Mouse (Mus musculus) liver, adult (tissue): ENCODE measurements around the gene Slc22a1.

Source experiments
- GATA4 ChIP-seq: IDR thresholded peaks from 2 replicates; pipeline ENCODE4 v1.6.1; 2014; ENCODE audit warnings: mild to moderate bottlenecking, low read length; ENCODE audit not compliant: insufficient replicate concordance

The Slc22a1 gene

DNA sequence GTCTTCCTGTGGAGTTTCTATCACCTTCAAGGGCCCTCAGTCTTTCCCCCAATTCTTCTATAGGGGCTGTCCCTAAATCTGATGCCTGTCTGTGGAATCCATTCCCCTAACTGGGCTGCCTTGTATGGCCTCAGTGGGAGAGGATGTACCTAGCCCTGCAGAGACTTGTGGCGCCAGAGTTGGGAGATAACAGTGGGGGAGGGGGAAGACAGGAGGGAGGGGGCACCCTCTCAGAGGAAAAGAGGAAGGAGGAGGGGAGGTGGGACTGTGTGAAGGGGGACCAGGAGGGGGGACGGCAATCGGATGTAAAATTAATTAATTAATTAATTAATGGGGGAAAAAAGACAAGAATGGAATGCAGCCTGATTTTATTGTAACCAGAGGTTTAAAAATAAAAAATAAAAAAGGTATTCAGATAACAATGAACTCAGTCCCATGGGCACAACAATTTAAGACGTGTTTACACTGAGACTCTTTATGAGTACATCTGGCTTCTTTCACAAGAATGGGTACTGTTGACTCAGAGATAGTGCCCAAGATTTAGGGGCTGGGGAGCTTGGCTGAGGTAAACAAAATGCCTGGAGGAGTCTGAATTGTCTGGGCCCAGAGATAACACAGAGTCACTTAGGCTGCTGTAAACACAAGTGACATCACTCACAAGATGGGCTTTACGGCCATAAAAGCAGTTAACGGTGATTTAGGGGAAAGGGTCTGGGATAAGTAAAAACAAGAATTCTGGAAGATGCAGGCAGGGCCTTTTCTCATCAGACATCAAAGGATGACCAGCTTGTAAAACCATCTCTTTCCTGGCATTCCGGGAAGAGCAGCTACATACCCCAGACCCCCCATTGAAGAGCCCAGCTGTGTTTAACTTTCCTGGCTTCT, 6.9 kb downstream of the Slc22a1 start:
- TF ChIP-seq GATA4, result no peak

GRCm38 (mm10) chr17:12664156-12664555, 11.5 kb downstream of the Slc22a1 start:
- TF ChIP-seq GATA4, result no peak

- TF ChIP-seq GATA4, result no peak
Measured at GRCm38 (mm10) chr17:12660572-12661260, 14.9 kb downstream of the Slc22a1 start.

DNA sequence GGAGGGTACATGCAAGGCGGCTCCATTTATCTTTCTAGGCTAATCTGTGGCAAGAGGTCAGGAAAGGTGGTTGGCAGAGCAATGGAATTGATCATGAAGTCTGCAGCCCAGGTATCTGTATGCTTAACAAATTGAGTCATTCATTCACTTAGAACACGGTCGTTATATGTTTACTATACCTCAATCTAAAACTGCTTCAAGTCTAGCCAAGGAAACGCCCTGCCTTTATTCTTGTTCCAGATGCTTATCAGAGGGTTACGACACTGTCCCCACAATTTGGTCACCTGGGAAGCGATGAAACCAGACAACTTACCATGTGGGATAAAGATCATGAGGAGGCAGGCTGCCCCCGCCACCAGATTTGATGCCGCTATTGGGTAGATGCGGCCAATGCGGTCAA, 16.4 kb downstream of the Slc22a1 start:
- peak; percentile 100 for TF ChIP-seq GATA4

- TF ChIP-seq GATA4, result no peak
Measured at GRCm38 (mm10) chr17:12658784-12659183, 16.8 kb downstream of the Slc22a1 start.

GRCm38 (mm10) chr17:12655826-12656225, 19.8 kb downstream of the Slc22a1 start:
- TF ChIP-seq GATA4, result no peak

DNA sequence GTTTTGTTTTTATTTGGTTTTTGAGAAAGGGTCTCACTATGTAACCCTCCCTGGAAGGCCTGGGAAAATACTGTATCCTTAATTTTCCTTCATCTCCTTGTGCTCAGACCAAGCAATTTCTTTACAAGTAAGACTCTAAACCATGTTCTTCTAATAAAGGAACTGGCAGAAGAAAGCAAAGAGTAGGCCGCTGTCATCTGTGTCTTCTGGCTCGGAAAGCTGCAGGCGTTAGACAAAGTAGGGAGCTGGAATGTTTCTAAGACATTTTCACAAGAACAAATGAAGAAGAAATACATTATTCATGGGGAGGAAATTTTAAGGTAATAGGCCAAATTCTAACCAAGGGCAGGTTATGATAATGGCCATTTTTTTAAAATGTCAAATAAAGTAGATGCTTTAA, 21.6 kb downstream of the Slc22a1 start:
- no peak for TF ChIP-seq GATA4

DNA sequence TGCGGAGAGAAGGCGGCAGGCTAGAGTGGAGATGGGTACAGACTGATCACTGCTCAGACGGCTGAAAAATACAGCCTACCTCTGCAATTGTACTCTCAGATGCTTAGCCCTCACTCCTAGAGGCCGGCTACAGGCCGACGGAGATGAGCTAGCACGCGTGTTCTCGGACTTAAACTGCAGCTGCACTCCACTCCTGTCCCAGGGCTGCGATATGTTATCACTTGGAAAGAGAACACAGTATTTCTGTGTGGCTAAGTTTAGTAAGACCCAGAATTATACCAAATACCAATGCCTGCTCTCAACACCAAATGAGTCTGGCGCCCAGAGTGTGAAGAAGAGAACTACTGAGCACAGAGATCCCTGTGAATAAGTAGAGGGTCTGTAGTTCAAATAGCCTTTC, 23.0 kb downstream of the Slc22a1 start:
- no peak for TF ChIP-seq GATA4

- TF ChIP-seq GATA4, result no peak
Measured at GRCm38 (mm10) chr17:12645461-12645860, 30.2 kb downstream of the Slc22a1 start.

DNA sequence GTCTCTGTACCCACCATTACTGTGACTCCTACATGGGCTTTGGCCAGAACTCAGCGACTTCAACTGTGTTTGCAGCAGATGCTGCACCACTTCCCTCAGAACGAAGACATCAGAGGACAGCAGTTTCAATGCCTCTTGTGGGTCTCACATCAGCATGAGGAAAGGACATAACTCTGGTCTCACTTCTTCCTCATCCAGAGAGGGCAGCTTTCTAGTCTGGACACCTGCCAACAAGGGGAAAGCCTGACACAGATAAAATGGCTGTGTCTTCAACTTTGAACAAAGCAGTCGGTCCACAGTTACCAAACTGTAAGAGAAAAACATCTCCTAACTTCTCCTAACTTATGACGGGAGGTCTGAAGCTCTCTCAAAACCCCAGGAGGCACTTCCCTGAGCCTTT, 34.5 kb downstream of the Slc22a1 start:
- TF ChIP-seq GATA4, result no peak

GRCm38 (mm10) chr17:12639585-12639984, 36.0 kb downstream of the Slc22a1 start:
- no peak for TF ChIP-seq GATA4

DNA sequence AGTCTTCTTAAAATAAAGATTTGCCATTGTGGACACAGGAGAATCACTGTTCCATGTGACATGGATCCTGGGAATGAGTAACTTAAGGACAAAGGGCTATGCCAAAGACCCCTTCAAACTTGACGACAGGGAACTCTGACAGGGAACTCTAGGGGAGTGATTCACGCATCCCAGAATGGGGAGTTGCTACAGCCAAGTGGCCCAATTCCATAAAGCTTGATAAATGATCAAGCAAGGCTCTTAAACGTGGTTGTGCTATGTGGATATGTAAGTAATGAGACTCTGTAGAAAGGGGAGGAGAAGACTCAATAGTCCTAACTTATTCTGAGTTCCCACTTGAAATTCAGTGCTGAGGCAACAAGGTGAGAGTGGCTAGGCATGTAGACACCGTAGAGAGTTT, 40.8 kb downstream of the Slc22a1 start:
- TF ChIP-seq GATA4, result no peak

- no peak for TF ChIP-seq GATA4
Measured at GRCm38 (mm10) chr17:12631771-12632600, 43.6 kb downstream of the Slc22a1 start.

GRCm38 (mm10) chr17:12630976-12631730, 44.5 kb downstream of the Slc22a1 start:
- TF ChIP-seq GATA4, result no peak

DNA sequence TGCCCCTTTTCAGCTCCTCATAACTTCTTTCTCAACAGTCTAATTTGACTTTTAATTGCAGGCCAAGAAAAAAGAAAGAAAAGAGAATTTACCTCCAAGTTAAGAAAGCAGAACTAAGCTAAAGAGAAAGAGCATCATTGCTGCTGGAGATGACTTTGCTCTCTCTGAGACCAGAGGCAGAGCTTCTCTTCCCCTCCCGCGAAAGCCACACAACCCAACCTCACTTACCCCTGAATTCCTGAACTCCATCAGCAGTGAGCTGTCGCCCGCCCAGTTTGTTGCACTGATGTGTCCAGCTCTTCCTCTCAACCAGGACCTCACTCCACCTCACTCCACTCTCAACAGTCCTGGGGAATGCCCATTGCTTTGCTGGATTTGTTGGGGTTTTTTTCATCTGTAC, 47.6 kb downstream of the Slc22a1 start:
- TF ChIP-seq GATA4, result no peak
